In the genomic region with DNA sequence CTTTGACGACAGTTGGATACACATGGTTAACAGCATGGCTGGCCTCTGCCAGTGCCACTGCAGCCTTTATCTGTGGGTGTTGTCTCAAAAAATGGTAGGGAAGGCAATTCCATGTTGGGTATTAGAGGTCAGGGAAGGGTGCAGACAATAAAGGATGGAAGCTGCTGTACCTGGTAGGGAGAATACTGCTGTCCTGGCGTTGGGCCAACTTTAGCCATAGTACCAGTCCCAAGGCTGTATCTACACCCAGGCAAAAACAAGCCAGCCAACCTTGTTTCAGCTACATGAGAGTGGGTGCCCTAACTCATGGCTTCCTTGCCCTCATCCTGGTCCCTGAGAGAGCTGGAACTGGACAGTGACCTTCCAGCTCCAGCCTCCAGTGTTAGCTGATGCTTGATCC, we compare ENCODE assay signal across 13 mouse cellular contexts.
DNase-seq lines count a peak whose midpoint lies in the region.
"Had no signal": no experiment of that assay in that cellular context is flagged by ENCODE, and none has a peak within 500 bp of the region (broad histone marks: within the 10 kb centered on the region; RNA-seq: fewer than 3 reads in every experiment).

No protein-coding gene starts in this region.

- DNase-seq in heart, adult 11 months, result peak; percentile 78
- DNase-seq in heart, postnatal 10 days, result no peak
- DNase-seq in testis, postnatal 10 days (ENCODE audit: low spot score), result peak; percentile 54
- no peak for DNase-seq in testis, postnatal 14 days (ENCODE audit: low spot score)
- no peak for DNase-seq in thymus, postnatal 10 days (ENCODE audit: low spot score in 2 of 2)
- DNase-seq: adrenal gland, adult 2 months; adrenal gland, postnatal 10 days; adrenal gland, postnatal 25 days; cerebellum, adult 11 months; cerebellum, adult 18-20 months; cerebellum, adult 9-10 months; cerebellum, postnatal 36 days; embryo, embryonic 11 days had no signal

- intact Hi-C loops in heart, postnatal 10 days (cut with DNase I), result no loop called here

Comparison
In these comparisons a context has a peak if more than half of its experiments do, and no peak if none do; other contexts are left out.
1. DNase-seq: peak in heart, adult 11 months (single experiment) and testis, postnatal 10 days (single experiment); none in heart, postnatal 10 days (0 of 2), testis, postnatal 14 days (single experiment) and thymus, postnatal 10 days (0 of 2).